Mouse (Mus musculus) liver, postnatal 0 days (tissue): Measurements from ENCODE around the gene Slc8b1. TPM values are rescaled to one million over a fixed set of nuclear protein-coding genes. Genes with fewer than 3 reads are reported as not detected.

Experiments
- ATAC-seq: fragments of 200-750 bp; cut with Nextera tagmentation; 2 replicates; pipeline ENCODE4 v1.8.0; 2017; ENCODE audit warnings: mild to moderate bottlenecking, moderate library complexity
- DNase-seq: peaks from one replicate; pipeline ENCODE4 v3.0.0-alpha.2; 2016
- H3K27ac ChIP-seq: fragments of 300-500 bp; sonication (generic); 2 replicates; pipeline ENCODE4 v1.5.1; 2014; ENCODE audit warnings: antibody characterized with exemption, moderate library complexity, mild to moderate bottlenecking, low read depth
- H3K27me3 ChIP-seq: fragments of 300-500 bp; sonication (generic); 2 replicates; pipeline ENCODE4 v1.6.1; 2014; ENCODE audit warnings: low read length, control low read depth, mixed read lengths; ENCODE audit not compliant: insufficient read depth
- H3K36me3 ChIP-seq: fragments of 300-500 bp; sonication (generic); replicated peaks from 2 replicates; pipeline ENCODE4 v1.6.1; 2014; ENCODE audit warnings: mild to moderate bottlenecking, control low read depth, low read length, moderate library complexity, mixed read lengths; ENCODE audit not compliant: insufficient read depth
- H3K4me1 ChIP-seq: fragments of 300-500 bp; sonication (generic); 2 replicates; pipeline ENCODE4 v1.6.1; 2014; ENCODE audit warnings: antibody characterized with exemption, mild to moderate bottlenecking, control low read depth; ENCODE audit not compliant: insufficient read depth
- H3K4me2 ChIP-seq: fragments of 300-500 bp; sonication (generic); 2 replicates; pipeline ENCODE4 v1.6.1; 2014; ENCODE audit warnings: low read depth, mild to moderate bottlenecking, low read length, moderate library complexity, mixed read lengths
- H3K4me3 ChIP-seq: fragments of 300-500 bp; sonication (generic); 2 replicates; pipeline ENCODE4 v1.5.1; 2014; ENCODE audit warnings: low read depth, low read length
- H3K9ac ChIP-seq: fragments of 300-500 bp; sonication (generic); replicated peaks from 2 replicates; pipeline ENCODE4 v1.6.1; 2014; ENCODE audit warnings: mild to moderate bottlenecking, moderate library complexity
- H3K9me3 ChIP-seq: fragments of 300-500 bp; sonication (generic); 2 replicates; pipeline ENCODE4 v1.6.1; 2016; ENCODE audit warnings: mild to moderate bottlenecking, control low read depth, low read length, mixed read lengths
- CTCF ChIP-seq: sonication (generic); IDR thresholded peaks from 2 replicates; pipeline ENCODE4 v1.5.1; 2016; ENCODE audit warnings: antibody characterized with exemption, low read depth
- EP300 ChIP-seq: IDR thresholded peaks from 2 replicates; pipeline ENCODE4 v1.6.1; 2016; ENCODE audit warnings: antibody characterized with exemption, low read depth, mild to moderate bottlenecking
- WGBS: fragments of 180-500 bp; shearing (Covaris S2); extraction: QIAGEN DNeasy Blood & Tissue Kit; methylation state at CpG from one replicate; pipeline ENCODE4 v1.1.7; 2014; ENCODE audit not compliant: insufficient replicate concordance; 5-methylcytosine and 5-hydroxymethylcytosine counted together
- polyA plus RNA-seq: library from polyadenylated mRNA; unstranded; fragments of >200 nt; fragmentation: Nextera tagmentation; extraction: Ambion mirVana; gene quantifications from 2 replicates; pipeline ENCODE4 v1.2.1, GENCODE M21; 2015

Gene Slc8b1
- polyA plus RNA-seq, 1 experiment from 2014 or later: 15.3 TPM

- no peak overlapping the region for H3K9ac ChIP-seq
- no peak overlapping the region for H3K4me2 ChIP-seq
- H3K4me1 ChIP-seq: peaks cover 62% of the 10 kb centered on the region
- DNase-seq (no peak), ATAC-seq (no peak)
- no peak overlapping the region for H3K4me3 ChIP-seq
- peaks cover 49% of the 10 kb centered on the region for H3K36me3 ChIP-seq
- no peaks in the 10 kb centered on the region for H3K27me3 ChIP-seq
- H3K9me3 ChIP-seq: no peaks in the 10 kb centered on the region
- 74% methylated on average over 9 of the region's 9 CpGs for whole genome bisulfite sequencing
- no peak overlapping the region for H3K27ac ChIP-seq
- no peak for TF ChIP-seq EP300
- TF ChIP-seq CTCF: no peak
Measured at GRCm38 (mm10) chr5:120582002-120582401, 71.0 kb downstream of the Slc8b1 start.

- no peak overlapping the region for H3K4me3 ChIP-seq
- peaks cover 56% of the 10 kb centered on the region for H3K4me1 ChIP-seq
- no peak overlapping the region for H3K4me2 ChIP-seq
- 93% methylated on average over 4 of the region's 4 CpGs for WGBS
- no peak for DNase-seq
- no peaks in the 10 kb centered on the region for H3K9me3 ChIP-seq
- H3K9ac ChIP-seq: no peak overlapping the region
- no peak for TF ChIP-seq EP300
- TF ChIP-seq CTCF: no peak
- ATAC-seq: no peak
- no peaks in the 10 kb centered on the region for H3K27me3 ChIP-seq
- H3K27ac ChIP-seq: no peak overlapping the region
- H3K36me3 ChIP-seq: peaks cover 49% of the 10 kb centered on the region
Measured at GRCm38 (mm10) chr5:120583511-120583910, 72.5 kb downstream of the Slc8b1 start.

Other genes starting within 250 kb of the Slc8b1 start
- not detected in 2 replicates for gene Lhx5, start 79.5 kb upstream of the Slc8b1 start, polyA plus RNA-seq
- gene Sdsl, start 38.4 kb upstream of the Slc8b1 start, polyA plus RNA-seq: 21.0 and 24.5 TPM in 2 replicates
- gene Sds, start 34.6 kb upstream of the Slc8b1 start, polyA plus RNA-seq: 32.4 and 32.5 TPM in 2 replicates
- gene Plbd2, start 7.5 kb upstream of the Slc8b1 start, polyA plus RNA-seq: 53.6 and 54.1 TPM in 2 replicates
- gene Tpcn1, start 77.5 kb downstream of the Slc8b1 start, polyA plus RNA-seq: 16.3 and 18.6 TPM in 2 replicates
- 0.75 and 0.84 TPM in 2 replicates for gene Iqcd, start 77.8 kb downstream of the Slc8b1 start, polyA plus RNA-seq
- gene Rita1, start 101.4 kb downstream of the Slc8b1 start, polyA plus RNA-seq: 3.1 and 3.4 TPM in 2 replicates
- gene Ddx54, start 101.6 kb downstream of the Slc8b1 start, polyA plus RNA-seq: 14.0 and 15.1 TPM in 2 replicates
- gene Cfap73, start 123.1 kb downstream of the Slc8b1 start, polyA plus RNA-seq: not detected in 2 replicates
- gene Rasal1, start 137.6 kb downstream of the Slc8b1 start, polyA plus RNA-seq: 0.20 and 0.36 TPM in 2 replicates
- 0.23 and 0.25 TPM in 2 replicates for gene Dtx1, start 200.8 kb downstream of the Slc8b1 start, polyA plus RNA-seq
- gene Oas2, start 238.7 kb downstream of the Slc8b1 start, polyA plus RNA-seq: 0.83 and 1.1 TPM in 2 replicates